Mouse (Mus musculus) intestine, embryonic 16.5 days (tissue): Measurements from ENCODE around the gene Tec. TPM values are rescaled to one million over a fixed set of nuclear protein-coding genes. Genes with fewer than 3 reads are reported as not detected.
A peak's percentile ranks its signal among the peaks of the same experiment; 100 is the strongest.

ENCODE experiments used
- ATAC-seq: fragments of 200-750 bp; cut with Nextera tagmentation; 2 replicates; pipeline ENCODE4 v1.8.0; 2017; ENCODE audit warnings: moderate TSS enrichment, moderate library complexity
- H3K27ac ChIP-seq: fragments of 300-500 bp; sonication (generic); 2 replicates; pipeline ENCODE4 v1.5.1; 2014; ENCODE audit warnings: mild to moderate bottlenecking, low read length
- H3K27me3 ChIP-seq: fragments of 300-500 bp; sonication (generic); replicated peaks from 2 replicates; pipeline ENCODE4 v1.6.1; 2014; ENCODE audit warnings: low read length, control low read depth, mixed read lengths; ENCODE audit not compliant: control insufficient read depth, insufficient read depth
- H3K36me3 ChIP-seq: fragments of 300-500 bp; sonication (generic); 2 replicates; pipeline ENCODE4 v1.6.1; 2014; ENCODE audit warnings: low read length, control low read depth; ENCODE audit not compliant: control insufficient read depth, insufficient read depth
- H3K4me1 ChIP-seq: fragments of 300-500 bp; sonication (generic); 2 replicates; pipeline ENCODE4 v1.6.1; 2014; ENCODE audit warnings: low read length, control low read depth, mixed read lengths; ENCODE audit not compliant: control insufficient read depth, insufficient read depth
- H3K4me2 ChIP-seq: fragments of 300-500 bp; sonication (generic); 2 replicates; pipeline ENCODE4 v1.6.1; 2014; ENCODE audit warnings: low read depth, low read length, control low read depth
- H3K4me3 ChIP-seq: fragments of 300-500 bp; sonication (generic); 2 replicates; pipeline ENCODE4 v1.5.1; 2014; ENCODE audit warnings: mild to moderate bottlenecking, low read length
- H3K9ac ChIP-seq: fragments of 300-500 bp; sonication (generic); 2 replicates; pipeline ENCODE4 v1.6.1; 2014; ENCODE audit warnings: low read depth, low read length
- H3K9me3 ChIP-seq: fragments of 300-500 bp; sonication (generic); 2 replicates; pipeline ENCODE4 v1.6.1; 2016; ENCODE audit warnings: low read length, control low read depth; ENCODE audit not compliant: control insufficient read depth
- WGBS: fragments of 180-500 bp; shearing (Covaris S2); extraction: QIAGEN DNeasy Blood & Tissue Kit; methylation state at CpG from one replicate; pipeline ENCODE4 v1.1.7; 2014; 5-methylcytosine and 5-hydroxymethylcytosine counted together
- polyA plus RNA-seq: library from polyadenylated mRNA; unstranded; fragments of >200 nt; fragmentation: Nextera tagmentation; extraction: Ambion mirVana; gene quantifications from 2 replicates; pipeline ENCODE4 v1.2.1, GENCODE M21; 2015

Tec gene
- polyA plus RNA-seq, 1 experiment from 2014 or later, result 14.9 TPM

- H3K9ac ChIP-seq, result no peak overlapping the region
- no peak for ATAC-seq
- no peaks in the 10 kb centered on the region for H3K36me3 ChIP-seq
- H3K9me3 ChIP-seq, result no peaks in the 10 kb centered on the region
- H3K4me3 ChIP-seq, result no peak overlapping the region
- 91% methylated on average over 7 of the region's 7 CpGs for WGBS
- H3K4me2 ChIP-seq, result no peak overlapping the region
- H3K27me3 ChIP-seq, result no peaks in the 10 kb centered on the region
- no peak overlapping the region for H3K27ac ChIP-seq
- H3K4me1 ChIP-seq, result peaks cover 10% of the 10 kb centered on the region
Observed at GRCm38 (mm10) chr5:72832191-72832590, 36.1 kb downstream of the Tec start.

DNA sequence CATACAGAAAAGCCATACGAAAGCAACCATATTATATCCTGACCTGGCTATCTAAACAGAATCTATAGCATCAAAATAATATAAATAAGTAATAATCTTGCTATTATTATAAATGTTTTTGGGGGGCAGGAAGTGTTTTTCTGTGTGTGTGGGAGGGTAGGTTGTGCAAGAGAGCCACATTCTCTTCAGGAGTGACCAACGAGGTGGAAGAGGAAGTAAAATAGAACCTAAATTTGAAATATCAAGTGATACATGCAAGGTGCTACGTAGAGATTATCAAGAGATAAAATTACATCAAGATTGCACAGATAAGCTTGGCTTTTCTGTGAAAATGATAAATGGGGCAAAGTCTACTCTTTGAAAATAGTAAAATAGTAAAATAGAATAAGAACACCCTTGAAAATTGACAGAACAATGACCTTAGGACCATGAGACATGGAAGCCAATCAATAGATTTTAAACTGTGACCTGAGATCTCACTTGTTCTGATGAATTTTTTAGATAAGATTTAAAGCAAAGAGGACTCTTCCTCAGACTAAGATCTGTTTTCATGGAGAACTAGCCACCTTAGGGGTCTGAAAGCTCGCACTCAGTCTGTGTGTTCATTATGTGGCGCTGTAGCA lies 37.2 kb downstream of the Tec start:
- Histone ChIP-seq H3K27me3 (no peaks in the 10 kb centered on the region), H3K4me2 (no peak overlapping the region), H3K27ac (no peak overlapping the region), H3K9me3 (no peaks in the 10 kb centered on the region), H3K4me1 (peaks cover 10% of the 10 kb centered on the region), H3K9ac (no peak overlapping the region), H3K36me3 (no peaks in the 10 kb centered on the region), H3K4me3 (no peak overlapping the region)
- ATAC-seq, result no peak
- 86% methylated on average over 5 of the region's 5 CpGs for WGBS

DNA sequence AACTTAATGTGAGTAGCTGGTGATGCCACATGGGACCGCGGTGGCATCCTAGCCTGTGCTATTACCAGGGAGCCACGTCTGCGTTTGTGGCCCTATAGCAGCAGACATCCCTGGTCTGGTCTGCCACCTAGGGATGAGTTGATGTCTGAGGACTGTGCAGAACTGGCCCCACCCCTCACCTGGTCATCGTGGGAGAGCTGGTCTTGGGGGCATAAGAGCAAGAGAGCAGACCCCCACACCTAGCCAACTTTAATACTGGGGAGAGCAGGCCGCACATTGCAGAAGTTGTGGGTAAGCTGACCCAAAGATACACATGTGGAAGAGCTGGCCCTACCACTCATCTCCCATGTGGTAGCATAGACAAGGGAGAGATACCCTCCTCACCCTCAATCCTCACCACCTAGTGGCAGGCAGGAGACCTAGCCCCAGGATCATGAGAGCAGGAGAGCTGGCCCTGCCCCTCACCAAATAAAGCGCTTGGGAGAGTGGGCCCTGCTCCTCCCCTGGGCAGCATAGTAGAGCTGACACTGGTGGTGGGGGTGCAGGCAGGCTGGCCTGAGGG lies 38.7 kb downstream of the Tec start:
- WGBS, result 81% methylated on average over 7 of the region's 7 CpGs
- peaks cover 10% of the 10 kb centered on the region for H3K4me1 ChIP-seq
- H3K9ac ChIP-seq, result no peak overlapping the region
- no peak overlapping the region for H3K27ac ChIP-seq
- no peak overlapping the region for H3K4me3 ChIP-seq
- H3K27me3 ChIP-seq, result no peaks in the 10 kb centered on the region
- H3K36me3 ChIP-seq, result no peaks in the 10 kb centered on the region
- ATAC-seq, result 0 out of 2 replicates have a peak, but pooled peaks have one; percentile 19
- H3K4me2 ChIP-seq, result no peak overlapping the region
- H3K9me3 ChIP-seq, result no peaks in the 10 kb centered on the region

DNA sequence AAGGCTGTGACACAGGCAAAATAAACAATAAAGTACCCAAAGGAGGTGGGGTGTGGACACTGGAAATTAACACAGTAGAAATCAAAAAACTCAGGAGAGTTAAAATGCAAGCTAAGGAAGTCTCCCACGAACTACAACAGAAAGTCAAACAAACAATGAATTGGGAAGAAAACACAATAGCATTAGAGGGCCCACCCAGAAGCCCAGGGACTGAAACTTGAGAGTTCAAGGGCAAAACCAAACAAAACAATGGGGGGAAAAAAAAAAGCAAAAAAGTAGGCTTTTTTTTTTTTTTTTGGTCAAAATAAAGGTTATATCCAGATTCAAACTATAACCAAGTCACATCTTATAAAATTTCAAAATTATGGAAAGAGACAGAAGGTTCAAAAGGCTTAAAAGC lies 39.9 kb downstream of the Tec start:
- H3K9me3 ChIP-seq, result no peaks in the 10 kb centered on the region
- no peaks in the 10 kb centered on the region for H3K36me3 ChIP-seq
- H3K27ac ChIP-seq, result no peak overlapping the region
- ATAC-seq, result no peak
- 44% methylated on average over 1 of the region's 1 CpGs for WGBS
- no peak overlapping the region for H3K4me2 ChIP-seq
- H3K9ac ChIP-seq, result no peak overlapping the region
- peaks cover 8% of the 10 kb centered on the region for H3K4me1 ChIP-seq
- no peak overlapping the region for H3K4me3 ChIP-seq
- H3K27me3 ChIP-seq, result no peaks in the 10 kb centered on the region

GRCm38 (mm10) chr5:72827435-72827834 lies 40.8 kb downstream of the Tec start:
- 84% methylated on average over 5 of the region's 5 CpGs for WGBS

GRCm38 (mm10) chr5:72826445-72826844 lies 41.8 kb downstream of the Tec start:
- no peak for ATAC-seq
- Histone ChIP-seq H3K4me3 (no peak overlapping the region), H3K9me3 (no peaks in the 10 kb centered on the region), H3K9ac (no peak overlapping the region), H3K27me3 (no peaks in the 10 kb centered on the region), H3K36me3 (no peaks in the 10 kb centered on the region), H3K4me1 (0 out of 2 replicates have a peak, but pooled peaks cover 4% of the 10 kb centered on the region), H3K27ac (no peak overlapping the region), H3K4me2 (no peak overlapping the region)
- 68% methylated on average over 3 of the region's 3 CpGs for WGBS

More at GRCm38 (mm10) chr5:72827435-72827834, 40.8 kb downstream of the Tec start:
- H3K27me3 ChIP-seq, result no peaks in the 10 kb centered on the region
- 0 out of 2 replicates have a peak, but pooled peaks cover 4% of the 10 kb centered on the region for H3K4me1 ChIP-seq
- ATAC-seq, result no peak
- H3K9ac ChIP-seq, result no peak overlapping the region
- H3K4me3 ChIP-seq, result no peak overlapping the region
- no peaks in the 10 kb centered on the region for H3K36me3 ChIP-seq
- no peak overlapping the region for H3K27ac ChIP-seq
- no peak overlapping the region for H3K4me2 ChIP-seq
- H3K9me3 ChIP-seq, result no peaks in the 10 kb centered on the region

- Histone ChIP-seq H3K4me3 (no peak overlapping the region), H3K27ac (no peak overlapping the region), H3K4me1 (no peaks in the 10 kb centered on the region), H3K9me3 (no peaks in the 10 kb centered on the region), H3K9ac (no peak overlapping the region), H3K27me3 (no peaks in the 10 kb centered on the region), H3K4me2 (no peak overlapping the region), H3K36me3 (no peaks in the 10 kb centered on the region)
- no peak for ATAC-seq
- 61% methylated on average over 3 of the region's 3 CpGs for WGBS
Observed at GRCm38 (mm10) chr5:72820651-72821050, 47.6 kb downstream of the Tec start.

GRCm38 (mm10) chr5:72820036-72820640 lies 48.1 kb downstream of the Tec start:
- peak overlapping the region; percentile 6; the same call in 1 of the 2 replicates for H3K27ac ChIP-seq
- 73% methylated on average over 8 of the region's 8 CpGs for WGBS
- no peak overlapping the region for H3K4me3 ChIP-seq
- H3K36me3 ChIP-seq, result no peaks in the 10 kb centered on the region
- H3K9ac ChIP-seq, result no peak overlapping the region
- no peak overlapping the region for H3K4me2 ChIP-seq
- H3K27me3 ChIP-seq, result no peaks in the 10 kb centered on the region
- H3K9me3 ChIP-seq, result no peaks in the 10 kb centered on the region
- no peaks in the 10 kb centered on the region for H3K4me1 ChIP-seq
- ATAC-seq, result no peak

GRCm38 (mm10) chr5:72818513-72819180 lies 49.6 kb downstream of the Tec start:
- Histone ChIP-seq H3K9ac (no peak overlapping the region), H3K4me1 (no peaks in the 10 kb centered on the region), H3K4me2 (no peak overlapping the region), H3K36me3 (no peaks in the 10 kb centered on the region), H3K27ac (no peak overlapping the region), H3K27me3 (no peaks in the 10 kb centered on the region), H3K9me3 (no peaks in the 10 kb centered on the region), H3K4me3 (no peak overlapping the region)
- 84% methylated on average over 5 of the region's 5 CpGs for WGBS
- no peak for ATAC-seq
